Mouse (Mus musculus) cerebellum, adult 11-12 months (tissue): Measurements from ENCODE around the gene Olfr224.
A peak's percentile ranks its signal among the peaks of the same experiment; 100 is the strongest.
"Not testable (repeated sequence)": the region's sequence is repeated elsewhere in the genome, so short reads cannot be mapped to it uniquely, and the experiment has no call there.

Experiments
- DNase-seq: peaks from one replicate; pipeline ENCODE4 v3.0.0; 2022

Gene Olfr224

GRCm38 (mm10) chr11:58570405-58570804 lies at the start of gene Olfr224:
TSS of gene Olfr224 (minus strand) at chr11:58570553.
- no peak for DNase-seq

- DNase-seq = no peak
Measured at GRCm38 (mm10) chr11:58618793-58619192, 48.4 kb upstream of the Olfr224 start.

GRCm38 (mm10) chr11:58618369-58618768 lies 48.0 kb upstream of the Olfr224 start:
- DNase-seq = no peak

DNA sequence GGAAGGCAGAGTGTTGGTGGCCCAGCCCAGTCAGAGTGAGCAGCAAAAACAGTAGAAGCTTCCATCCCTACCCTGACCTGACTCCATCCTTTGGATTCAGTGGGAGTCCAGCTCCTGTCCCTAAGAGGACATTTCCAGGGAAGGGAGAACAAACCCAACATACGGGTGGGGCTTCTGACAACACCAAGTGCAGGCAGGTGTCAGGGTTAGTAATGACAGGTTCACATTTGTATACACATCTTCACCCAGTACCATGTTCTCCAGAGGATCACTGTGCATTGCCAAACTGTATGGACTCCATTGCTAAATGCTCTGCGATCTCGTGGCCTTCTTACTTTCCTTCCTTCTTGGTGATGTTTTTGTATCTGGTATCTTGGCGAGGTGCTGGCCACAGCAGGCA lies 45.6 kb upstream of the Olfr224 start, which contains the start of gene 2210407C18Rik:
Gene 2210407C18Rik (minus strand): TSS at position 101 of the 400 bp plus-strand sequence.
- no peak for DNase-seq

DNA sequence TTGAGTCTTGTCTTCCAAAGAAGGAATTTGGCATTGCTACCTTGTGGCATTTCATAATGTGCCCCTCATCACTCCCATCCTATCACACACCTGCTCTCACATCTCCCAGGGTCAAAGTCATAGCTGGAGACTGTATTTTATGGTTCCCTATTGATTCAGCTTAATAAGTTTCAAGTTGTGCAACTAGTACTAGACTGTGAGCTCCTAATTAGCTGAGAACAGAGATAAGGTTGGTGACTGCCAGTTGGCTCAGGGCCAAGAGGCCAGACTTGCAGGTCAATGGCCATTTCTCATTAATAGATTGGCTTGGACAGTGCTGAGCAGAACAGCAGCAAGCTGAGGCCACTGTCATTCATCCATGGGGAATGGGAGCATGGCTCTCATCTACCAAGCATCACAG lies 44.2 kb upstream of the Olfr224 start:
- DNase-seq = peak; percentile 2

GRCm38 (mm10) chr11:58613359-58613758 lies 43.0 kb upstream of the Olfr224 start:
- no peak for DNase-seq

GRCm38 (mm10) chr11:58607030-58607429 lies 36.7 kb upstream of the Olfr224 start:
- no peak for DNase-seq

DNA sequence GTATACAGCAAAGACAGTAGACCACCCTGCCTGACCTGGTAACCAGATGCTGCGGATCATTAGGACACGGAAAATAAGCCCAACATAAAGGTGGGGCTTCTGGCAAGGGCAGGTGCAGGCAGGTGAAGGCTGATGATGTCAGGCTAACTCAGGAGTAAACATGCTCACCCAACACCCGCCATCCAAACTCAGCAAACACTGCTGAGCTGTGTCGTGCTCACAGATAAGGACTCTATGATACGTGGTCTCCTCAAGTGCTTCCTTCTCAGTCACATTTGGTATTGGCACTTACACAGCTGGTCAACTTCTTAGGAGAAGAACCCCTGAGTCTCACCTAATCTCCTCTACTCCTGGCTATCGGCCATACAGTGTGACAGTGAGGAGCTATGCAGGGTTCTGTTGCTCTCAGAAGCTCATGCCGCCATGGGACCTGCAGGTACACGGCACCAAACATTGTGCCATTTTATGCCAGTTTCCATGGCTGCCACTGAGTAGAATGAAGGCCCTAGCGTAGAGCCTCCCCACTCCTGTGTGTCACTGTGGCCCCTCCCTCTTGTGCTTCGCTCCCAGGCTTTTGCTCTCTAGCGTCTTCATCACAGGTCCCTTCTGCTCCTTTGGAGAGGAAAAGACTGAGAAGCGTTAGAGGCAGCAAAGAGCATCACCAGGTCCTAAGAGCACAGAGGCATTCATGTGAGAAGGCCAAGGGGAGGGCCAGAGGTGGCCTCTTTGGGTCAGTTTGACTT lies 36.0 kb upstream of the Olfr224 start:
- DNase-seq = no peak

DNA sequence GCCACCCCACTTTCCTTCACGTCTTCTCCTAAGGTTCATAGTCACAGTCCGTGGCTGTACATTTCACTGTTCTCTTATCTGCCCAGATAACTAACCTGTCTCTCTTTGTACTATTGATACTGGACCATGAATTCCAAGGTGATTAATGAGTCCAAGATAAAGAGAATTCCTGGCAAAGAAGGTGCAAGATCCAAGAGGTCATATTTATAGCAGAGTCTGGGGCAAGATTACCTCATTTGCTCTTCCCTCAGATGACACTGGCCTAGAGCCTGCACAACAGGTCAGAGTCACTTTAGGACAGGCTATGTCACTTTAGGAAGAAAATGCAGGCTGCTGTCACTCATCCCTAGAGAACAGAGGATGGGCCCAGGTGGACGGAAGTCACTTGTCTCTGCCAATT lies 34.9 kb upstream of the Olfr224 start:
- DNase-seq = no peak

DNA sequence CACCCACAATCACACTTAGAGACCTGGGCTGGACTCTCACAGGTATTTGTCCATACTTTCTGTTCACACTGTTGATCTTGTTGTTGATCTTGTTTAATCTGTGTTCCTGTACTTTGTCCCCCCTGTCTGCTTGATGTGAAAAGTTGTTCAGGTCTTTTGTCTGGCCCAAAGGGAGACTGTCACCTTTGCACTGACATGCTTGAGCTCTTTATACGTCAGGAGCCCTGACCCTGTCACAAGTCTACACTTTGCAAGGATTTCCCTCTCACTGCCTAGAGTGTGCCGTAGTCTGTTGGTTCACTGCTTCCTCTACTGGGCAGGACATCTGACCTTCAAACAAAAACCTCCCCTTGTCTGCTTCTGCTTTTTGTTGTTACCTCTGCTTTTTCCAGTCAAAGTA lies 34.3 kb upstream of the Olfr224 start:
- no peak for DNase-seq

GRCm38 (mm10) chr11:58602800-58603560 lies 32.6 kb upstream of the Olfr224 start:
- DNase-seq = no peak

DNA sequence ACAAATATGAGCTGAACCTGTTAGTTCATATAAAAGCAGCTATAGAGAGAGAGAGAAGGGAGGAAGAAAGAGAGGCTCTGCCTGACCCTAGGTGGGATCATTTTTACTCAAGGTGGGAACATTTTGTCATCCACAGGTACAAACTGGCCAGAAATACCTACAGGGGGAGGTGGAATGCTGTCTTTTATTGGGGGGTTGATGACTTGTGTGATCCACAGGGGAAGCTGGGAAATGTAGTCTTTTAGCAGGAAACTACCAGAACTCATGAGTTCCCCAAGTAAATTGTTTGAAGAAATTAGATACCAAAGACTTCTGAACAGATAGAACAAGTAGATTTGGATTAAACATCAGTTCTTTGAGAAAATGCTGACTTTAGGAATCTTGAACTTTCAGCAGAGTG lies 31.7 kb upstream of the Olfr224 start:
- DNase-seq = no peak

DNA sequence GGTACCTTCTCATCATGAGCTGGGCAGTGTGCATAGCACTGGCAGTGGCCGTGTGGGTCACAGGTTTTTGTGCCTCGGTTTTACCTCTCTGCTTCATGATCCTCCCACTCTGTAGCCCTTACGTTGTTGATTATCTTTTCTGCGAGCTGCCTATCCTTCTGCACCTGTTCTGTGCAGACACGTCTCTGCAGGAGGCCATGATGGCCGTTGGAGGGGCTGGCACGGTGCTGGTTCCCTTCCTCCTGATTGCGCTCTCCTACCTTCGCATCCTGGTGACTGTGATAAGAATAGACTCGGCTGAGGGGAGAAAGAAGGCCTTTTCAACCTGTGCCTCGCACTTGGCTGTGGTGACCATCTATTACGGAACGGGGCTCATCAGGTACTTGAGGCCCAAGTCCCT lies 27.5 kb upstream of the Olfr224 start:
- DNase-seq = no peak

DNA sequence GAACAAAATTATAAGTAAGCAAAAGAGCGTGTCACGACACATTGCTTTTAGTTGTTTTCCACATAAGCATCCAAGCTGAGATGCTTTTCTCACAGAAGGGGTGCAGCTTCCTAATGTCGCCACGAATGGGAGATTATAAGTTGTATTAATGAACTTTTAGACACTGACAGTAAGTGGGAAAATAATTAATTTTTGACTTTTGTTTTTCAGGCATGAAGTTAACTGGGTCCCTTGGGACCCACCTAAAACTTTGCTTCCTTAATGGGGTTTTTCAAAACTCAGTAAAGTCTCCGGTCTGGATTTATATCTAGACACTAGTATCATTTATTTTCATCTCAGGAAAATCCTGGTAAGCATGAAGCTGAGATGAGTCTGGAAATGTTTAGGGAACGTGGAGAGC lies 24.5 kb upstream of the Olfr224 start, which contains the start of gene Olfr324:
Gene Olfr324 (plus strand): TSS at position 301 of the 400 bp plus-strand sequence.
- no peak for DNase-seq

DNA sequence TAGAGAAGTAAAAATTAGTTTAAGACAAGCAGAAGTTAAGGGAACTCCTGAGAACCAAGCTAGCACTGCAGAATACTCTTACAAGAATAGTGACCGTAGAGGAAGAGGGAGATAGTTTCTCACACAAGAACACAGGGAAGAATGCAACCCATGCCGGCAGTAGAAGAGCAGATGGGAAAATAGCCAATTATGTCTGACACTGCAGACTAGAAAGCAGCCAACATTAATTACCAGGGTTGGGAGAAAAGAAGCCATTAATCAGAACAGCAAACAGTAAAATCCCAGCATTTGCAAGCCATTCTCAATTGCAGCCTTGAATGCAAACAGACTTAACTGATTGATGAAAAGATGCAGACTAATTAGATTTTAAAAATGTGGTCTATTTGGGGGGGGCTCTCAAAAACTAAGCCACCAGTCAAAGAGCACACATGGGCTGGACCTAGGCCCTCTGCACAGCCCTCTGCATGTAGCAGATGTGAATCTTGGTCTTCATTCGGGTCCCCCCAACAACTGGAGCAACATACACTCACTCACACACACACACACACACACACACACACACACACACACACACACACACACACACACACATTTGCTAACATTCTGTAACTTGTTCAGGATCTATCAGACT lies 18.4 kb upstream of the Olfr224 start:
- no peak for DNase-seq

GRCm38 (mm10) chr11:58587898-58588348 lies 17.6 kb upstream of the Olfr224 start:
- no peak for DNase-seq

DNA sequence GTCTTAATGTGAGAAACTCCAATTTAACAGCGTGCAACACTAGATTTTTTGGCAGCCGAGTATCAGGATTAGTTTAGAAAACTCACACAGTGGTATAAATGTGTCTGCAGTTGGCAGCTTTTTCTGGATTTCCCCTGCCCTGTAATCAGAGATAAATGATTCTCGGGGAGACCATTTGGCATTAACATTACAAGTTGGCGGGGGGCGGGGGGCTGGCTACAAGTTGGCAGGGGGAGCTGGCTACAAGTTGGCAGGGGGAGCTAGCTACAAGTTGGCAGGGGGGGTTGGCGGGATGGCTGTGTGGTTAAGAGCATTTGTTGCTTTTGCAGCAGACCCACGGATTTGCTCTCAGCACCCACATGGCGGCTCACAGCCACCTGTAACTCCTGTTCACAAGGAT lies 8.3 kb upstream of the Olfr224 start:
- no peak for DNase-seq

- DNase-seq = no peak
Measured at GRCm38 (mm10) chr11:58577430-58577829, 7.1 kb upstream of the Olfr224 start, which contains the start of gene Olfr325. TSS of gene Olfr325 (plus strand) at chr11:58577730.

DNA sequence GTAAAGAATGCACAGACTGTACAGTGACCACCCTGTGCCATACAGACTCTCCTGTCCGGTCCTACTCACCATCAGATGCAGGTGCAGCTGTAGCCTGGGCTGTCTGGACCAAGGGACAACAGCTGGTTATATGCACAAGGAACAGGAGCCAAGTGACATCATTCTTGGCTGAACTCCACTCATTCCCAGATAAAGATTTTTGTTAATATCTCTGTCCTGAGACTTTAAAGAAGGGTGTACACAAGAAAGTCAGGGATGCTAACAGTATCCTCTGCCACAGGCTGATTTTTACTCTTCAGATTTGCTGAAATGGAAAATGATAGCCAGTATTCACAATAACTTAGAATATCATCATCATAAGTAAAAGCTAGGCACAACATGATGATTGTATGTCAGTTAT lies 14.8 kb downstream of the Olfr224 start, which contains the start of gene Olfr328:
Gene Olfr328 (minus strand): TSS at position 101 of the 400 bp plus-strand sequence.
- no peak for DNase-seq

DNA sequence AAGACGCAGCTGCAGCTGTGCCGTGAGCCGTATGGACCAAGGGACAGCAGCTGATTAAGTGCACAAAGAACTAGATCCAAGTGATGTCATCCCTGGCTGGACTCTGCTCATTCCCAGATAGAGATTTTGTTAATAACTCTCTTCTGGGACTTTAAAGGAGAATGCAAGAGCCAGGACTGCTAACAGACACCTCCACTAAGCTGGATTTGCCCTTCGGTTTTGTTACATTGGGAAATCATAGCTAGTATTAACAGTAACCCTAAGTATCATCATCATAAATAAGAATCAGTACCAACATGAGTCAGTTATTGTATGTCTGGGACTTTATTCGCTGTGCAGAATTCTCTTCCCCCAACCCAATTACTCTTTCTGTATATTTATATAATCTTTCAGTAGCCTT lies 24.0 kb downstream of the Olfr224 start, which contains the start of gene Olfr329-ps:
Gene Olfr329-ps (minus strand): TSS at position 101 of the 400 bp plus-strand sequence.
- no peak for DNase-seq

GRCm38 (mm10) chr11:58534736-58535135 lies 35.6 kb downstream of the Olfr224 start, which contains the start of gene Olfr330:
TSS of gene Olfr330 (minus strand) at chr11:58534836.
- not testable (repeated sequence) for DNase-seq

- peak; percentile 33 for DNase-seq
Measured at GRCm38 (mm10) chr11:58519756-58520155, 50.6 kb downstream of the Olfr224 start.

DNA sequence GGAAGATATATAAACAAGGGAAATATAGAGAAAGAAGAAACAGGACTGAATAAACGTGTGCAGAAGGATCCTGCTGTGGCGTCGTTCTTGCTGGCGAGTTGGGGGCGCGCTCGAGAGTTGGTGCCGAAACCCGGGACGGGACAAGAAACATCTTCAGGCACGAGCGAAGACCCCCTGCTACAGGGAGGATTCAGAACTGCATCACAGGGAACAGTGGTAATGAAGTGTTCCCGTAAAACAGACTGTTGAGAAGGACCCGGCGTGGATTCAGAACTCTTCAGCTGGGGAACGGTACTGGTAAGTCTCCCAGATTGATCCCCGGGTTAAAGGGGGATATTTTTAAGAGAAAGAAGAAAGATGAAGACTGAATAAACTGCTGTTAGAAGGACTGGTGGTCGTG lies 51.4 kb downstream of the Olfr224 start:
- peak; percentile 58 for DNase-seq
